Mouse (Mus musculus): Measurements from ENCODE around the gene Gja4. TPM values are rescaled to one million over a fixed set of nuclear protein-coding genes. Genes with fewer than 3 reads are reported as not detected.
A peak's percentile ranks its signal among the peaks of the same experiment; 100 is the strongest.

Gja4 gene
- polyA plus RNA-seq, 1 experiment from 2014 or later: 11.1 TPM

- no peak for DNase-seq (ENCODE audit: extremely low spot score, low spot score)
- Histone ChIP-seq H3K4me3 (no peak overlapping the region; the same call in 1 of the 2 replicates), H3K27me3 (ENCODE audit: poor library complexity, severe bottlenecking) (peaks cover 74% of the 10 kb centered on the region)
Observed at GRCm38 (mm10) chr4:127331171-127331570, 17.3 kb upstream of the Gja4 start.

GRCm38 (mm10) chr4:127330181-127331100 is 16.6 kb upstream of the Gja4 start, which contains the start of gene Gjb3:
Gene Gjb3, minus strand, starts transcription at chr4:127330844.
- 2% methylated on average over 49 of the region's 49 CpGs for WGBS
- H3K36me3 ChIP-seq (replicated peaks): no peaks in the 10 kb centered on the region
- peak within 1 kb of the TSS; percentile 41 for H3K4me3 ChIP-seq
- no peak within 1 kb of the TSS; the same call in 1 of the 2 replicates for H3K27ac ChIP-seq
- no peaks in the 10 kb centered on the region for H3K9me3 ChIP-seq
- H3K4me1 ChIP-seq: peaks cover 39% of the 10 kb centered on the region
- no peak for DNase-seq (ENCODE audit: extremely low spot score, low spot score)
- peaks cover 81% of the 10 kb centered on the region for H3K27me3 ChIP-seq (ENCODE audit: poor library complexity, severe bottlenecking)

More at GRCm38 (mm10) chr4:127331171-127331570, 17.3 kb upstream of the Gja4 start:
- Histone ChIP-seq H3K9me3 (no peaks in the 10 kb centered on the region), H3K27ac (no peak overlapping the region), H3K4me1 (peaks cover 39% of the 10 kb centered on the region), H3K36me3 (replicated peaks) (no peaks in the 10 kb centered on the region)
- WGBS: 19% methylated on average over 13 of the region's 13 CpGs

- H3K9me3 ChIP-seq: no peaks in the 10 kb centered on the region
- under 1% methylated on average over 13 of the region's 13 CpGs for WGBS
- peak overlapping the region; percentile 41 for H3K4me3 ChIP-seq
- DNase-seq (ENCODE audit: extremely low spot score, low spot score): no peak
- peaks cover 88% of the 10 kb centered on the region for H3K27me3 ChIP-seq (ENCODE audit: poor library complexity, severe bottlenecking)
- H3K4me1 ChIP-seq: peaks cover 39% of the 10 kb centered on the region
- H3K36me3 ChIP-seq (replicated peaks): no peaks in the 10 kb centered on the region
- no peak overlapping the region; the same call in 1 of the 2 replicates for H3K27ac ChIP-seq
Observed at GRCm38 (mm10) chr4:127329751-127330150, 15.9 kb upstream of the Gja4 start.

- DNase-seq (ENCODE audit: extremely low spot score, low spot score): no peak
- WGBS: 16% methylated on average over 3 of the region's 3 CpGs
- no peaks in the 10 kb centered on the region for H3K36me3 ChIP-seq (replicated peaks)
- peaks cover 86% of the 10 kb centered on the region for H3K27me3 ChIP-seq (ENCODE audit: poor library complexity, severe bottlenecking)
- H3K4me1 ChIP-seq: peaks cover 36% of the 10 kb centered on the region
- H3K4me3 ChIP-seq: no peak overlapping the region
- H3K27ac ChIP-seq: no peak overlapping the region; the same call in 1 of the 2 replicates
- H3K9me3 ChIP-seq: no peaks in the 10 kb centered on the region
Observed at GRCm38 (mm10) chr4:127329046-127329445, 15.2 kb upstream of the Gja4 start.

- no peaks in the 10 kb centered on the region for H3K36me3 ChIP-seq (replicated peaks)
- DNase-seq (ENCODE audit: extremely low spot score, low spot score): no peak
- peaks cover 33% of the 10 kb centered on the region for H3K4me1 ChIP-seq
- no peak overlapping the region for H3K4me3 ChIP-seq
- no peaks in the 10 kb centered on the region for H3K9me3 ChIP-seq
- H3K27ac ChIP-seq: no peak overlapping the region
- WGBS: 72% methylated on average over 7 of the region's 7 CpGs
- peaks cover 86% of the 10 kb centered on the region for H3K27me3 ChIP-seq (ENCODE audit: poor library complexity, severe bottlenecking)
Observed at GRCm38 (mm10) chr4:127328378-127328777, 14.5 kb upstream of the Gja4 start.

- WGBS: 79% methylated on average over 6 of the region's 6 CpGs
- no peak overlapping the region for H3K4me3 ChIP-seq
- peaks cover 81% of the 10 kb centered on the region for H3K27me3 ChIP-seq (ENCODE audit: poor library complexity, severe bottlenecking)
- H3K27ac ChIP-seq: no peak overlapping the region
- peaks cover 31% of the 10 kb centered on the region for H3K4me1 ChIP-seq
- H3K36me3 ChIP-seq (replicated peaks): no peaks in the 10 kb centered on the region
- no peaks in the 10 kb centered on the region for H3K9me3 ChIP-seq
- no peak for DNase-seq (ENCODE audit: extremely low spot score, low spot score)
Observed at GRCm38 (mm10) chr4:127327749-127328148, 13.9 kb upstream of the Gja4 start.

- WGBS: 76% methylated on average over 7 of the region's 7 CpGs
- Histone ChIP-seq H3K4me3 (no peak overlapping the region), H3K9me3 (no peaks in the 10 kb centered on the region), H3K27ac (no peak overlapping the region), H3K36me3 (replicated peaks) (no peaks in the 10 kb centered on the region), H3K27me3 (ENCODE audit: poor library complexity, severe bottlenecking) (peaks cover 76% of the 10 kb centered on the region), H3K4me1 (peaks cover 28% of the 10 kb centered on the region)
- no peak for DNase-seq (ENCODE audit: extremely low spot score, low spot score)
Observed at GRCm38 (mm10) chr4:127327258-127327657, 13.4 kb upstream of the Gja4 start.

GRCm38 (mm10) chr4:127325276-127325675 is 11.4 kb upstream of the Gja4 start:
- no peak overlapping the region for H3K27ac ChIP-seq
- H3K9me3 ChIP-seq: no peaks in the 10 kb centered on the region
- no peak for DNase-seq (ENCODE audit: extremely low spot score, low spot score)
- 89% methylated on average over 5 of the region's 5 CpGs for WGBS
- peaks cover 15% of the 10 kb centered on the region for H3K4me1 ChIP-seq
- no peaks in the 10 kb centered on the region for H3K36me3 ChIP-seq (replicated peaks)
- H3K4me3 ChIP-seq: no peak overlapping the region
- H3K27me3 ChIP-seq (ENCODE audit: poor library complexity, severe bottlenecking): peaks cover 56% of the 10 kb centered on the region

GRCm38 (mm10) chr4:127324759-127325158 is 10.9 kb upstream of the Gja4 start:
- H3K4me3 ChIP-seq: no peak overlapping the region
- H3K9me3 ChIP-seq: no peaks in the 10 kb centered on the region
- H3K4me1 ChIP-seq: peaks cover 10% of the 10 kb centered on the region
- DNase-seq (ENCODE audit: extremely low spot score, low spot score): peak; percentile 84
- H3K36me3 ChIP-seq (replicated peaks): no peaks in the 10 kb centered on the region
- WGBS: 7% methylated on average over 6 of the region's 6 CpGs
- no peak overlapping the region for H3K27ac ChIP-seq
- peaks cover 51% of the 10 kb centered on the region for H3K27me3 ChIP-seq (ENCODE audit: poor library complexity, severe bottlenecking)

GRCm38 (mm10) chr4:127324296-127324695 is 10.5 kb upstream of the Gja4 start:
- Histone ChIP-seq H3K27ac (no peak overlapping the region), H3K4me1 (peaks cover 5% of the 10 kb centered on the region), H3K4me3 (no peak overlapping the region), H3K36me3 (replicated peaks) (no peaks in the 10 kb centered on the region), H3K27me3 (ENCODE audit: poor library complexity, severe bottlenecking) (peaks cover 46% of the 10 kb centered on the region), H3K9me3 (no peaks in the 10 kb centered on the region)
- 78% methylated on average over 10 of the region's 10 CpGs for WGBS
- DNase-seq (ENCODE audit: extremely low spot score, low spot score): no peak

- H3K9me3 ChIP-seq: no peaks in the 10 kb centered on the region
- WGBS: 87% methylated on average over 3 of the region's 3 CpGs
- H3K27me3 ChIP-seq (ENCODE audit: poor library complexity, severe bottlenecking): peaks cover 40% of the 10 kb centered on the region
- H3K36me3 ChIP-seq (replicated peaks): no peaks in the 10 kb centered on the region
- no peaks in the 10 kb centered on the region; the same call in 1 of the 2 replicates for H3K4me1 ChIP-seq
- DNase-seq (ENCODE audit: extremely low spot score, low spot score): no peak
- no peak overlapping the region for H3K4me3 ChIP-seq
- no peak overlapping the region for H3K27ac ChIP-seq
Observed at GRCm38 (mm10) chr4:127323651-127324050, 9.8 kb upstream of the Gja4 start.

- Histone ChIP-seq H3K9me3 (no peaks in the 10 kb centered on the region), H3K36me3 (replicated peaks) (no peaks in the 10 kb centered on the region), H3K4me1 (no peaks in the 10 kb centered on the region), H3K4me3 (no peak overlapping the region), H3K27me3 (ENCODE audit: poor library complexity, severe bottlenecking) (peaks cover 18% of the 10 kb centered on the region), H3K27ac (no peak overlapping the region)
- WGBS: 7% methylated on average over 3 of the region's 3 CpGs
- peak; percentile 47 for DNase-seq (ENCODE audit: extremely low spot score, low spot score)
Observed at GRCm38 (mm10) chr4:127319613-127320012, 5.8 kb upstream of the Gja4 start.

GRCm38 (mm10) chr4:127317143-127317542 is 3.3 kb upstream of the Gja4 start:
- Histone ChIP-seq H3K27ac (no peak overlapping the region), H3K27me3 (ENCODE audit: poor library complexity, severe bottlenecking) (peaks cover 39% of the 10 kb centered on the region), H3K4me1 (peaks cover 23% of the 10 kb centered on the region), H3K36me3 (replicated peaks) (no peaks in the 10 kb centered on the region), H3K9me3 (no peaks in the 10 kb centered on the region), H3K4me3 (no peak overlapping the region)
- no peak for DNase-seq (ENCODE audit: extremely low spot score, low spot score)
- 54% methylated on average over 4 of the region's 4 CpGs for WGBS
